Mouse (Mus musculus) heart, postnatal 25 days (tissue): ENCODE results near the gene Lmbrd1. TPM values are rescaled to one million over a fixed set of nuclear protein-coding genes. Genes with fewer than 3 reads are reported as not detected.
A peak's percentile ranks its signal among the peaks of the same experiment; 100 is the strongest.
"Not testable (repeated sequence)": the region's sequence is repeated elsewhere in the genome, so short reads cannot be mapped to it uniquely, and the experiment has no call there.

Source experiments
- DNase-seq: peaks from one replicate; pipeline ENCODE4 v3.0.0; 2022; ENCODE audit warnings: low spot score
- intact Hi-C: fragments of 180-260 bp; cut with DNase I; formaldehyde crosslinking; loops from one replicate; pipeline ENCODE4 v1.15.1; 2025
- total RNA-seq, 2 experiments: library from RNA; stranded (reverse); gene quantifications; 2 replicates each; pipeline ENCODE4 v1.2.3; 2021

The Lmbrd1 gene
- 10 to 100 TPM; 34.0 to 41.3 TPM for total RNA-seq

DNA sequence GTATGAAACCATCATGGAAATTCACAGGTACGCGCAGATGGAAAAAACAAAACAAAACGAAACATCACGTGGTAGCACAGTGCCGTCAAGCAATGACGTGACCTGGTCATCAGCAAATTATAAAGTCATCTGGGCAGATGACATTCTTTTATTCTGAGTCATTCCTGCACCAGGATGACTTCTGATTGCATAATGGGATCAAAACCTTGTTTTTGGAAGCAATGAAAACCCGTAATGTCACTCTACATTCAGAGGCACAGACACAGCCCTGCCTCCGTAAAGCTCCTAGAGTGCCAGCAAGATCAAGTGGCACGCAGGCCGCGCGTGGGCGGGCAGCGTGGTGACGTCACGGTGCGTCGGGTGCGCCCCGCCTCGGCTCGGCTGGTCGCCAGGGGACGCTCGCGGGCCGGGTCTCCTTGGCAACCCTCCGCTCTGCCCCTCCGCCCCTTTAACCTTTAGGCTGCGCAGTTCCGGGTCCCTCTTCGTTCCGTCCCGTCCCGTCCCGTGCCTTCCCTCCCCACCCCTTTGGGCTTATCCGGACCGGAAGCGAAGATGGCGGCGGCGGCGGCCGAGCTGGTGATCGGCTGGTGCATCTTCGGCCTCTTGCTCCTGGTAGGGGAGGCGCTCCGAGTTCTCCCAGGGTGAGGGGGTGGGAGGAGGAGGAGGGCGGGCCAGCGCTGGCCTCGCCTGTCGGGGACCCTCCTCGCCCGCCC, at the start of gene Lmbrd1:
Lmbrd1 (plus strand) TSS at position 426 of the 713 bp plus-strand sequence.
- peak; percentile 85 for DNase-seq
- intact Hi-C loops = loop anchor here (2.0 kb wide), 1 partner anchor 20 kb away; no protein-coding TSS in a partner anchor

DNA sequence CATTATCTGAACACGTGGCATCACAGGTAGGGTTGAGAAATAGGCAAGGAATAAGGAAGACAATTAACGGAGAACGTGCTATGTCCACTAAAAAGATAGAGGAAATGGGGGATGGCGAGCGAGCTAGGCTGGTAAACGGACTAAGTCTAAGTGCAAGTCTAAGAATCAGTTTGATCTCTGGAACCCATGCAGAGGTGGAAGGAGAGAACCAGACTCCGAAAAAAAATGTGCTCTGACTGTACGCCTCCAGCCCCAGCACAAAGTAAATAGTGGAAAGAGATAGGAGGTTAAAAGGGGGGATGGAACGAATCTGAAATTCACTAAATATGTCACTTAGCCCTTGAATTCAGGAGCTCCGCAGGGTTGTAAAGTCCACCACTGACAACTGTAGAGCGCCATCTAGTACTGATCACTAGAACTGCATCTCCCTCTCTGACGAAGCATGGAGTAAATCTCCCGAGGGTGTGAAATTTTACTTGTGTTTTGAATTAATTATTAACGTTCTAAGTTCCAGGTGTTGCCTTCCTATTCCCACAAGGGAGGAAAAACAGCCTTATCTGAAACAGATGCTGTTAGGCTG, 44.8 kb upstream of the Lmbrd1 start:
- intact Hi-C loops = loop anchor here (2.0 kb wide), 1 partner anchor 267 kb away; no protein-coding TSS in a partner anchor
- DNase-seq = no peak

DNA sequence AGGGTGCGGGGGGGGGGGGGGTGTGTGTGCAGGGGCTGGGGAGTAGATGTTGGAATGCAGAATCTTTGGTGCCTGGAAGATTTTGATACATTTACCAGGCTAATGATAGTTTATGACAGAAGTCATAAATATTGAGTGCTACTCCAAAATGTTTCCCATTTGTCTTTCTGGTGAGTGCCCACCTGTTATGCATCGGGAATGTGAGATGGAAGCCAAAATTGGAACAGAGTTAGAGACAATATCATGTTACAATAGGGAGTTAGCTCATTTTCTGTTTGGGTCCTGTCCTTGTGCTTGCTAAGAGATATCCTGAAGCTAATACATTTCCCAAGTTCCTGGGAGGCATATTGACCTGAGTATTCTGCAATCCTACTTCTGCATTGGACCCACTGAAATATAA, 28.3 kb upstream of the Lmbrd1 start:
- intact Hi-C loops = no loop called here

DNA sequence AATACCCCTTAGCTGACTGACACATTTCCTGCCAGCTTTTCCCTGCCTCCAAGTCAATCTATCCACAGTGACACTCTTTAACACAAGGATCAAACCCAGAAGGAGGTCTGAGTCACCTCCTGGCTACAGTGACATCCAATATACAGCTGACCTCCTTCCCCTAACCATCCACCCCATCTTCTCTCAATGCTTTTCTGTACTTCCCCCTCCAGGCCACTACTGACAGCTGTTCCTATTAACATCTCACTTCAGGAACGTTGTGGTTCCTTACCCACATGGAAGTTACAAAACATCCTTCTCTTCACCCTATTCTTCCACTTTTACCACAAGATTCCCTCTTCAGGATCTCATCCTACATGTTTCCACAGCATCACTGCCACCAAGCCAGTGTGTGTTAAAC, 18.5 kb upstream of the Lmbrd1 start:
- DNase-seq = no peak
- intact Hi-C loops = no loop called here

More for the DNA sequence above, 28.3 kb upstream of the Lmbrd1 start:
- DNase-seq = no peak

DNA sequence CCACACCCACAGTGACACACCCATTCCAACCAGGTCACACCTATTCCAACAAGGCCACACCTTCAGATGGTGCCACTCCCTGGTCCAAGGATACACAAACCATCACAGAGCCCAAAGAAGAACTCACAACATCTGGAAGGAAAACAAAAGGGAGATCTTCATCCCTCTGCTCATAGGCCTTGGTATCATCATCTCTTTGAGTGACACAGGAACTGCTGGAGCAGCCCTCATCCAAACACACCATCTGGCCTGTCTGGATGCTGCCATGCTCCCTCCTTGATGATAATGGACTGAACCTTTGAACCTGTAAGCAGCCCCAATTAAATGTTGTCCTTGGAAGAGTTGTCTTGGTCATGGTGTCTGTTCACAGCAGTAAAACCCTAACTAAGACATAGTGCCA, 17.8 kb upstream of the Lmbrd1 start:
- DNase-seq, intact Hi-C loops: not testable (repeated sequence)

DNA sequence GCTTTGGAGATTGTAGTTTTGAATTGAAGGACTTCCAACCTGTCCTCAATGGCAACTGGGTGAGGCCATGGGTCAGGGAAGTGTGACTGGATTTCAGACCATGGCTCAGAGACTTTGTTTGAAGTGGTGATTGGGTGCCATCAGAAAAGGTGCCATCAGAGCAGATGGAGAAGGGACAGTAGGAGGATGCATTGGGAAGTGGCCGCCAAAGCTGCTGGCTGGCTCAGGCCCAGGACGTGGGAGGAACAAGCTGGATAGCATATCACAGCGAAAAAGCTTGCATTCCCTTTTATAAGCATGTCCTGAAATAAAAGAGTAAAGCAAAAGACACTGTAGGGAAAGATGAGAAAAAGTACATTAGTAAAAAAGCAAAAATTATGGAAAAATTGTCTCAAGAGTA, 16.9 kb upstream of the Lmbrd1 start:
- DNase-seq = no peak
- intact Hi-C loops = no loop called here

DNA sequence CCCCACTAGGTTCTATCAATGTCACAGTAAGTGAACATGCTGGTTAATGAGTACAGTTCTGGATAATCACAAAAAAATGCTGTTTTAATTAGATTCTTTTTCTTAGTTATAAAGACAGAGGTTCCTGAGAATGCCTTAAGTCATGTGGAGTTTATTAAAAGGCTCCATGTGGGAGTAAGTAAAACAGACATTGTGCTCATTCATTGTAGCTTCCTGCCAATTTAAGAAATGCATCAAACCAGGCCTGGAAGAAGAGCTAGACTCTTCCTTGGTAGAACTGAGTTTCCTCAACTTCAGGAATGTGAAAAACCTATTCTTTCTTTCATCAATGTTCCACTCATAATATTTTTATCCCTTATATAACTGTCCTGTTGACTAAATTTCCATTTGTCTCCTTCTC, 14.3 kb upstream of the Lmbrd1 start:
- intact Hi-C loops = no loop called here

DNA sequence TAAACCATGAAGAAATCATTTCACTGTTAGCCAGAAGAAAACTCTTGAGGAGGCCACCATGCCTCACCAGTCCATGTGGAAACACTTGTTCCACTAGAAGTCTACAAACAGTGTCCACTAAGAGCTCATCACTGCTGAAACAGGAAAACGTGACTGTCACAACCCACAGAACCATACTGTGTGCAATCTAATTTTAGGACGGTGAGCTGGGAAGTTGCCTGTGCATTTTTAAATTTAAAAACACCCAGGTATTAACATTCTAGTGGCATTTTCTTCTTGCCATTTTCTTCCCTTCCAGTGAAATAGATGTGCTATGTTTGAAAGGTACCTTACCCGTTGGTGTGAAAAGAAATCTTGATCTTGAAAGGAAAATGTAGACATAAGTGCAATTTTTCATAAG, 5.2 kb upstream of the Lmbrd1 start:
- intact Hi-C loops = no loop called here
- DNase-seq = no peak

More for the DNA sequence above, 14.3 kb upstream of the Lmbrd1 start:
- DNase-seq = no peak

DNA sequence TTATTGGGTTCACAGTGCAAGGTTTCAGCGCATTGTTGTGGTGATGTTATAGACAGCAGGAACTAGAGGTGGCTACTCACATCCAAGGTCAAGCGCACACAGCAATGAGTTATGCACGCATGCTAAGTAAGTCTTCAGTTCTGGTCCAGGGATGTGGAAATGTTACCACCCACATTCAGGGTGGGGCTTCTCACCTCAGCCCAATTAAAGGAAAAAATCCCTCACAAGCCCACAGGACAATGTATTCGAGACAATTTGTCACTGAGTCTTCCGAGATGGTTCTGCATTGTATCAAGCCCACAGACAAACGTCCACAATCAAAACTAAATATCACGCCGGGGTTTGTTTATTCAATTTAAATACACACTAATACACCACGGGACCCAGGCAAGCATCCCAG, 724 bp upstream of the Lmbrd1 start:
- intact Hi-C loops = loop anchor here (2.0 kb wide), 1 partner anchor 21 kb away; no protein-coding TSS in a partner anchor
- DNase-seq = no peak

DNA sequence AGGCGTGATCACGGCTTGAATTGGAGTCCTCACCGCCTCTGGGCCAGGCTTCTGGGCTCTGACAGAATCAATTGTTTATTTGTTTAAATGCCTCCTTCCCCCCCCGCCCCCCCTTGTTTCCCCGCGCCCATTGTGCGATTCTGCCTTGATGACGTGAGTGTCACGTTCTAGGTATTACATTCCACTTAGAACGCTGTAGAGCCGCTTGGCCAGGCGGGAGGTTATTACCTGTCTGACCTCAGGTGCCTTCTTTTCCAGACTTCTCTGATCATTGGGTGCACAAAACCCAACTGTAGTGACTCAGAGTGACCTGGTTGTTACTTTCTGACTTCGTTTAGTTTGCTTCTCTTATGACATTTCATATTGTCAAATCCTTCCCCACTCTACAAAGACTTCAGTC, 641 bp downstream of the Lmbrd1 start:
- no peak for DNase-seq
- intact Hi-C loops = loop anchor here (2.0 kb wide), 1 partner anchor 20 kb away; no protein-coding TSS in a partner anchor

DNA sequence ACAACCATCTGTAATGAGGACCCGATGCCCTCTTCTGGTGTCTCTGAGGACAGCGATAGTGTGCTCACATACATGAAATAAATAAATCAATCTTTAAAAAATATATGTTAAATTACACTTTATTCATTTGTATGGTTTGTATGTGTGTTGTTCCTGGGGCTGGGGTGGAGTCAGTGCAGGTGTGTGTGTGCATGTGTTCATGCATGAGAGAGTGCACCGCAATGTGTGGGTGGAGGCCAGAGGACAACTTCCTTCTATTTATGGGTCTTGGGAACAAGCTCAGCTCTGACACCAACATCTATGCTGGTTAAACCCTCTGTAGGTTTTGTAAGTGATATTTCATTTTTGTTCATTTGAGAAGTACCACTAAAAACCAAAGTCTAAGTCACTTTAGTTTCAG, 2.6 kb downstream of the Lmbrd1 start:
- no peak for DNase-seq
- intact Hi-C loops = no loop called here

DNA sequence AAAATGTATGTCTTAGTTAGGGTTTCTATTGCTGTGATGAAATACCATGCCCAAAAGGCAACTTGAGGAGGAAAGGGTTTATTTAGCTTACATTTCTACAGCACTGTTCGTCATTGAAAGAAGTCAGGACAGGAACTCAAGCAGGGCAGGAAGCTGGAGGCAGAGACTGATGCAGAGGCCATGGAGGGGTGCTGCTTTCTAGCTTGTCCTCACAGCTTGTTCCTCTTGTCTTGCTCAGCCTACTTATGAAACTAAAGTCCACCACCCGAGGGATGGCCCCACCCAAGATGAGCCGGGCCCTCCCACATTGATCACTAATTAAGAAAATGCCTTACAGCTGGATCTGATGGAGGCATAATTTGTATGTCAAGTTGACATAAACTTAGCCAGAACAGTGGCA, 3.5 kb downstream of the Lmbrd1 start:
- intact Hi-C loops = no loop called here
- DNase-seq = no peak

DNA sequence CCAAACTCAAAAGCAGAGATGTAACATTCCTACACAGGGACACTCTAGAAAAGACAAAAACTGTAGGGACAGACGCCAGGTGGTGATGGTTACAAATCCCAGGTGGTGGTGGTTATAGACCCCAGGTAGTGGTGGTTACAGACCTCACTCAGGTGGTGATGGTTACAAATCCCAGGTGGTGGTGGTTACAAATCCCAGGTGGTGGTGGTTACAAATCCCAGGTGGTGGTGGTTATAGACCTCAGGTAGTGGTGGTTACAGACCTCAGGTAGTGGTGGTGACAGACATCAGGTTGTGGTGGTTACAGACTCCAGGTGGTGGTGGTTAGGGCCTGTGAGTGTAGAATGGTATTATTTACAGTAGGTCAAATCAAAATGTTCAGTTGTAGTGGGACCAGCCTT, 5.5 kb downstream of the Lmbrd1 start:
- DNase-seq = no peak
- intact Hi-C loops = no loop called here

DNA sequence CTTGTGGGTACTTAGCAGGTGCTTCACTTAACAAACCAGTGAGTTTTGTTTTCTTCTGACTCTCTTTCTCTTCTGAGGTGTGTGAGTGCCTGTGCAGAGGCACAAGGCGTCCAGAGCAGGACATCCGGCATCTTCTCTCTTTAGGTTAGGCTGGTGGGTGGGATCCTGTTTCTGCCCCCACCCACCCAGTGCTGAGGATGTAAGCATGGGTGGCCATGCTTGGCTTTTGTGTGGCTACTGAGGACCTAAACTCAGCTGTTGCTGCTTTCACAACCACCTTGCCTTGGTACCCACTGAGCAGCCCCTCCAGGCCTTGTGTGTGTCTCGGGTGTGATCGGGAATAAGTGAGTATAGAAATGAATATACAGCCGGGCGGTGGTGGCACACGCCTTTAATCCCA, 7.2 kb downstream of the Lmbrd1 start:
- DNase-seq = no peak

DNA sequence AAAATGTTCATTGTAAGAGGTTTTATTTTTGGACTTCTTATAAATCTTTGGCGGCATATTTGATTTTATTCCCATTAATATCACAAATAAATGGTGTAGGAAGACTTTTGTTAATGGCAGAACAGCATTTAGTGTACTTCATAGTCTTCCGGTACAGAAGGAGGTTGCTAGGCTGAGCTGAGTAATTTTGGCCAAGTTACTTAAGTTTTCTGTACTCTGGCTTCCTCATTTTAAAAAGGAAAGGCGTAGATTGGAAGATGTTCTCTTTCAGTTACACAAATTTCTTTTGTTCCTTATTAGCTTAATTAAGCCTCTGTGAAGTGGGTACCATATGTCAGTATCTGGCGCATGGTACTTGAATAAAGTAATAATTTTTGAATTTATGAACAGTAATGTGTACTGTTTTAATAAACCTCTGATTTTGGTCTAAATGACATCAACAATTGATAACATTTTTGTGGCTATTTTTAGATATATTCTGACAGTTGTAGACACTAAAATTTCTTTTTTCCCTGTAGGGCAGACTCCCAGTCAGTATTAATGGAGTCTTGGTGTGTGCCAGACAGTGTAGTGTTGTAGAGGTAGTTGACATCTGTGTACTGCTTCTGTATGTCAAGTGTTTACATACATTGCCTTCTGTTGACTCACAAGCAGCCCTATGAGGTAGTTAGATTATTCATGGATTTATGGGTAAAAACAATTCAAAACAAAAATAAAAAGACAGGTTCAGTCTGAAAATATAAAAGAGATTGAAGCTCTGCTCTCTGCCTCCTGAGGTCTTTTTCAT, 8.0 kb downstream of the Lmbrd1 start:
- intact Hi-C loops = no loop called here

More for the DNA sequence above, 7.2 kb downstream of the Lmbrd1 start:
- intact Hi-C loops = no loop called here

DNA sequence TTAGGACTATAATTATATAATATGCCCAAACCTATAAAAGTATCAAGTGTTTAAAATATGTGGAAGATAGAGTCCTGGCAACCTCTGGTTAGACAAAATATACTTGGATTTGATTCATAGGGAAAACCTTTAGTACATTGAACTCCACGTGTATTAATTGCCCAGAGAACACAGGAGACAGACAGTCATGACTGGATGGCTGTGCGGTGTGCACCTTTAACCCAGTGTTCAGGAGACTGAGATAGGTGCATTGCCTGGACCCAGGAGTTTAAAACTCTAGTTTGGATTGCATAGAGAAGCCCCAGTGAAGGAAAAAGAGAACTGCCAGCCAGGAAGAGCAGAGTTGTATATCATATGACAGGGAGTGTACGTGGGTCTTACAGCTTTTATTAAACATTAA, 19.2 kb downstream of the Lmbrd1 start:
- intact Hi-C loops = loop anchor here (2.0 kb wide), 1 partner anchor 19 kb away; the partner anchor contains the start of gene Lmbrd1
- DNase-seq = no peak

More for the DNA sequence above, 8.0 kb downstream of the Lmbrd1 start:
- no peak for DNase-seq

DNA sequence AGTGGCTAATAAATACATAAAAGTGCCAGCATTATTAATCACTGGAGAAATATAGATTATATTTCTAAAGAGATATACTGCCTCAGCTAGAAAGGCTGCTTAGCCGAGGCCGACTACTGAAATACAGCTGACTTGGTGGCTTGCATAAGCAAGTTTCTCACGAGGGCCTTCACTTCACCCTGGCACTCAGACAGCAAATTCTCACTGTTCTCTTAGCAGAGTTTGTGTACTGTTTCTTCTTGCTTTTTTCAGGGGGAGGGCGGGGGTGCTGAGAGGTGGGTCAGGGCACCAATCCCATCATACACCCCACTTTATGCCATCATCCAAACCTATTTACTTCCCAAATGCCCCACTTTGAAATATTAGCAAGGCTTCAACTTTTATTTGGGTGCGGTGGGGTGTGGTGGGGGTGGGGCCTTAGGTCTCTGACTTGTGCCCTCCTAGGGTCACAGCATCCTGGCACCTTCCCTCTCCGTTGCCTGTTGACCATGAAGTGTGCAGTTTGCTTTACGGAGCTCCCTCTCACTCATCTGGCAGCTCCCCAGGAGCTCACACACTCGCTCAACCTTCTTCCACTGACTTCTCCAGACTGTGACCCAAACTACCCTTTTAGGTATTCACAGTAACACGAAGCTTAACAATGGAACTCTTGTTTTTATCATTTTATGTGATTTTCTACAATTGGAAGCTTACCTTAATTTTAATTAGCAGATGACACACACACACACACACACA, 19.9 kb downstream of the Lmbrd1 start:
- no peak for DNase-seq
- intact Hi-C loops = loop anchor here (2.0 kb wide), 1 partner anchor 20 kb away; the partner anchor contains the start of gene Lmbrd1

DNA sequence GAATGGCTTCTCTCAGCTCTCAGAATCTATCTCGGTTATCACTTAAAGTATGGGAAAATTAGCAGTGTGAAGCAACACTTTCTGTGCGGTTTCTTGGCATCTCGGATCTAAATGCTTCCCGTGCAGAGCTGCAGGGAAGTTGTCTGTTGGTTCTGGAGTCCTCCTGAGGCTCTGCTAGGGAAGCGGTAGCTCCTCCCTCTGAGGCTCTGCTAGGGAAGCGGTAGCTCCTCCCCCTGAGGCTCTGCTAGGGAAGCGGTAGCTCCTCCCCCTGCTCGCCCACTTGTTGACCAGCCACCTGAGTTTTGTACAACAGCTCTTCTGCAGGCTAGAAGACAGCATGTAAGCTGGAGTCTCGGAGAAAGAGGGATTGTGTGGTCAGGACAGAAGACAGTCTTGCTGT, 20.9 kb downstream of the Lmbrd1 start:
- intact Hi-C loops = loop anchor here (2.0 kb wide), 1 partner anchor 21 kb away; the partner anchor contains the start of gene Lmbrd1
- DNase-seq = no peak

DNA sequence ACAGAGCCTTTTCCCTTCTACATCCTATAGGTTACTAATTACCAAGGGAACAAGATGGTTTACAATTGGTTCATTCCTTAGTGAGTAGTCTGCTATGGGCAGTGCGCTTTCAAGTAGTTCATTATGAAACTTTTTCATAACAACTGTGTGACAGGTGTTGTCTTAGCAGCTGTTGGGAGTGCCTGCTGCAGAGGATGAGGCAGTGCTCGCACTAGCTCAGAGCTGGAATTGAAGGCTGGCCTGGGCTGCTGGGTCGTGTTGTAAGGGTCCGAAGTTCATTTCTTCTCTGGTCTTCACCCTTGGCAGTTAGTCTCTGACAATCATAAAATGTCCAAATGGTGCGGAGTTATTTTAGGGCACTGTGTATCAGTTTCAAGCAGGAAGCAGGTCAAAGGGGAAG, 21.8 kb downstream of the Lmbrd1 start:
- intact Hi-C loops = no loop called here
- DNase-seq = no peak

DNA sequence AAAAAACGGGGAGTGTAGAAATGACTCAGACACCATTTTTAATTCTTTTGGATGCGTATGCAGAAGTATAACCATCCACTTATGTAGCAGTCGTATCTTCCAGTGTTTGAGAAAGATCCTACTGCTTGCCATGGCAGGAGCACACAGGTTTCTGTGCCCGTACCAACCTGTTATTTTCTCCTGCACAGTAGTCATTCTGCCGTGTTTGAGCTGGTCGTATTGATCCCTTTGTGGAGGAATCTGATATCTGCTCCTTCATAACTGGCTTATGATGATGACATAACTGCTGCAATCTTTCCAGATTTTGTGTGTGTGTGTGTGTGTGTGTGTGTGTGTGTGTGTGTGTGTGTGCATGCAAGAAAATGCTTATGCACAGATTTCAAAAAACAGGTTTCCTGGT, 25.4 kb downstream of the Lmbrd1 start:
- no peak for DNase-seq
- intact Hi-C loops = no loop called here
